Mouse (Mus musculus) frontal cortex, postnatal 10 days (tissue): ENCODE results near the gene Ctcfl.

ENCODE experiments used
- DNase-seq, 2 experiments: peaks; one replicate each; pipeline ENCODE4 v3.0.0; 2022; ENCODE audit warnings: low spot score in 2 of 2, mixed read lengths in 1 of 2

Ctcfl gene

DNA sequence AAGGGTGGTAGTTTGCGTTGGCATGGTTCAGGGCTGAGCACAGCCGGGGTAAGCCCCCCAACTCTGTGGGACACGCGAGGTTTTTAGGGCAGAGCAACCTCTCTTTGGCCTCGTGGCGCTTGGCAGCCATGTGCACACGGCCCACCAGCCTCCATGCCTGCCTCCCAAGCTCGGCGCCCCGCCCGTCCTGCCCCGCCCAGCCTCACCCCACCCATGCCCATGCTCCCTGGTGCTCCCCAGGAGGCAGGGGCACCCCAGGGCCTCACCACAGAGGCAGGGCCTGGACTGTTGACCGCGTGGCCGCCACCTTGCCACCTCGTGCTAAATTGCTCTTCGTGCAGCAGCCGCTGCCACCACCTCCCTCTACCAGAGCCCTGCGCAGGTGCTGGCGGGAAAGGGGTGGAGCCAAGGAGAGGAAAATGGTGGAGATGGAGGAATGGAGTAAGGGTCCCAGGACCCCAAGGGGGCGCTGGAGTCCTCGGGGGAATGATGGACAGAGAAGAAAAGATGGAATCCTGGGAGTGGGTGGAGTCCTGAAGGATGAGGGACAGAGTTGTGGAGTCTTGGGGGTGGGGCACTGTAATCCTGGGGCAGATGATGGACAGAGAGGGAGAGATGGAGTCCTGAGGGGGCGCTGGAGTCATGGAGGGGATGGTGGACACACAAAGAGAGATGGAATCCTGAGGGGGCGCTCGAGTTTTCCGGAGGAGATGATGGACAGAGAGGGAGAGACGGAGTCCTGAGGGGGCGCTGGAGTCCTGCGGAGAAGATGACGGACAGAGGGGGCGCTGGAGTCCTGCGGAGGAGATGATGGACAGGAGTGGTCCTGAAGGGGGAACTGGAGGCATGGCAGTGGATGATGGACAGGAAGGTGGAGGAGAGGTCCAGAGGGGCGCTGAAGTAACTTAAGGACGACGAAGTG lies at the start of gene Ctcfl:
Ctcfl (minus strand) TSS at position 503 of the 922 bp plus-strand sequence.
- DNase-seq: no peak

DNA sequence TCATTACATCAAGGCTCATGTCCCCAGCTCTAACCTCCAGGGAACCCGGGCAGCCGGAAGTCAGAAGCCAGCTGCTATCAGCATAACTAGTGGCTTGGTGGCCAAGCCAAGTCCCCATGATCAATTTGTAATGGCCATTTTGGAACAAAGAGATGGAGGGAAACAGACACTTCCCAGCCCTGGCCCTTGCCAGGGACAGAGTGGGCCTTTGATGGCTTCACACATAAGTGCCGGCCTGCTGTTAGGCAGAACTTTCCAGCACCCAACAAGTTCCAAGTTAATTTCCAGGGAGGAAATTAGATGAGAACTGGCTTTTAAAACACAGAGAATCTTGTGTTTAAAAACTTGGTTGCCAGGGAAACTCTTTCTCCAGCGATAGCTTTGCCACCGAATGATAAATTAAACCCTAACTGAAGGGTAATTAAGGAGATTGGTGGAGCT lies 49.1 kb upstream of the Ctcfl start:
- DNase-seq: no peak

DNA sequence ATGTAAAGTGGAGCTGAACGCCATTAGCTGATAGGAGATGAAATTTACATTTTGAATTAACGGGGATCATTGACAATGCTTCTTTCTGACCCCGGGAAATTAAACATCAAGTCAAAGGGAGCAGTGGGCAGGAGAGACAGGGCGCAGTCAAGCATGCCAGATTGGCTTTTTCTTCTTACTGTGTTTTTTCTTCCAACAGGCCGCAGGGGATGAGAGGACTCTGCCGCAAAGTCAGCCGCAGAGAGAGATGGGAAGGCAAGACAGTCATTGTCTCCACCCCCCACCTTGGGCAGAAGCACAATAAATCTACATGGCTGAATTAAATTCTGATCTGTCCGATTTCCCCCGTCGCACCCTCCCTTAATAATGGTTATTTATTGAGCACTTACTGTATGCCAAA lies 46.0 kb upstream of the Ctcfl start:
- no peak for DNase-seq

DNA sequence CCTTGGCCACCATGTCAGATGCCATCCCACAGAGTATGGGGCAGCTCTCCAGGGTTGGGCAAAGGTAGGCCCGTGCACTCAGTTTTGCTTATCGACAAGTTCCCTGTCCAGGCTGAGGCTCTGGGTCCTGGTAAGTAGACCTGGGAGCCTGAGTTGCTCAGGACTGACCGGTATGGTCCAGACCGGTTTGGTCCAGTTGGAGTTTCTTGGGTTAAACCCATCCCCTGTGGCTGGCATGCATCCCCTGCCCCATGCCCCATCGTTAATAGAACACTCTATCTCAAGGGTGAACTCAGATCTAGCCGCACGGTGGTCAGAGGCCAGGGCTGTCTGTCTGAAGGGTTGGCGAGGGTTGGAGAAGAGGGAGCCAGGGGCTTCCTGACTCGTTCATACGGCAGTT lies 45.6 kb upstream of the Ctcfl start:
- DNase-seq: no peak

DNA sequence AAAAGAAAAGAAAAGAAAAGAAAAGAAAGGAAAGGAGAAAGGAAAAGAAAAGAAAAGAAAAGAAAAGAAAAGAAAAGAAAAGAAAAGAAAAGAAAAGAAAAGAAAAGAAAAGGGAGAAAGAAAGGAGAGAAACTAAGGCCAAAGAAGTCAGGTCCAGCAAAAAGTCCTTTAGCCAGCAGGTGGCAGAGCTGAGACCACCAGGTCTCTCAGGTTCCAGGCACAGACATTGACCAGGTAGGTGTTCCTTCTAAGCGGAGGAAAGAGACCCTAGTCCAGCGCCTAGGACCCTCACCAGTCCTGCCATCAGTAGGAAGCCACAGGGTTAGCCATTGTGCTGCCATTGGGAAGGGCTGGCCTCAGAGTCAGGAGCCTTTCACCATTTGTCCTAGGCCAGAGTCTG lies 45.0 kb upstream of the Ctcfl start:
- DNase-seq: no peak

DNA sequence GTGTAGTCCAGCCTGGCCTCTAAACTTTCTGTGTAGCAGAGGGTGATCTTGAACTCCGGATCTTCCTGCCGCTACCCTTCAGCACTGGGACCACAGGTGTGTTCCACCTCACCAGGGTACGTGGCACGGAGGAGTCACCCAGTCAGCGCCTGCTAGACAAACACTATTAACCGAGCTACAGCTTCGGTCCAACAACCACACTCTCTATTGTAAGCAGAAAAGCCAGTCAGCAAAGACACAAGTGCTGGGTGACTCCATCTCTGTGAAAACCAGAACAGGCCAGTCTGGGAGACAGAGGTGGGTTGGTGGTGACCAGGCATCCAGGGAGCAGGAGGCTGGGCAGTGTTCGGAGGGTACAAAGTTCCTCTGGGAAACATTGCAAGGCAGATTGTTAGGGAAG lies 44.1 kb upstream of the Ctcfl start:
- DNase-seq: no peak

DNA sequence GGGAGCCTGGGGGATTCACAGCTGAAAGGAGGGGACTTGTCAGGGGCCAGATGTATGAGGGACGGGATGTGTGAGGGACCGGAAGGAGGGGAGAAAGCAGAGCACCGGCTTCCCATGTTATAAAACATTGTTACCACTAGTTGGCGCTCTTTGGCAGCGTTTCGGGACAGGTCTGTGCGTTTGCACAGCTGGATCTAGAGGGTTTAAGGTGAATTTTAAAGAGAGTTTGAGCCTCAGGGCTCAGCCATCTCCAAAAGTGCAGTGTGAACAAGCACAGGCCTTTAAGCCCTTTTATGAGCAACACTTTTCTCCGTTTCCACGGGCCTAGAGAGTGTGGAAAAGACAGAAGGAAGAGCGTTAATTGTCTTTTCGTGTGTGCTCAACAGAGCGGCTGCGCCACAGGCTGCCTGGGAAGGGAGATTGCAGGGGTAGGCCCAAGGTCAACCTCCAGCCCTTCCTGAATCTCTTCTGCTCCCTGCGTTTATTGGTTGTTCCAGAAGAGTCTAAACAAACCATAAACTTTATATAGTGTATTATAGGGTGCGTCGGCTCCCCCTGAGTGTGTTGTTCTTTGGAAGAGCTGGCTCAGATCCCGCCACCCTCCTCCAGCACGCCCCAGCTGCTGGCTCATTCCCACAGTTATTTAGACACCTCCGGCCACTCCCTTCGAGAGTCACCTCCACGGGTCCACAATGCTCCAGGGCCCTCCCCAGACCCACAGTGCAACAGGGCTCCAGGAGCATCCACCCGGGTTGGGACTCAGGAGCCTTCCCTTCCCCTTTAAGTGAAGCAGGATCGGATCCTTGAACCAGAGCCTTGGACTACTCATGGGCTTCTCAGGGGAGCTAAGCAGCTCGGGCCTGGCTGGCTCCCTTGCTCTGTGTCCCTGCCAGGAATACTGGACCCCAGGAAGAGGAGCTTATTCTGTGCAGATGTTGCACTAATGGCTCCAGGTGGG lies 40.3 kb upstream of the Ctcfl start:
- peak in 1 of 2 experiments; percentile 37 for DNase-seq

DNA sequence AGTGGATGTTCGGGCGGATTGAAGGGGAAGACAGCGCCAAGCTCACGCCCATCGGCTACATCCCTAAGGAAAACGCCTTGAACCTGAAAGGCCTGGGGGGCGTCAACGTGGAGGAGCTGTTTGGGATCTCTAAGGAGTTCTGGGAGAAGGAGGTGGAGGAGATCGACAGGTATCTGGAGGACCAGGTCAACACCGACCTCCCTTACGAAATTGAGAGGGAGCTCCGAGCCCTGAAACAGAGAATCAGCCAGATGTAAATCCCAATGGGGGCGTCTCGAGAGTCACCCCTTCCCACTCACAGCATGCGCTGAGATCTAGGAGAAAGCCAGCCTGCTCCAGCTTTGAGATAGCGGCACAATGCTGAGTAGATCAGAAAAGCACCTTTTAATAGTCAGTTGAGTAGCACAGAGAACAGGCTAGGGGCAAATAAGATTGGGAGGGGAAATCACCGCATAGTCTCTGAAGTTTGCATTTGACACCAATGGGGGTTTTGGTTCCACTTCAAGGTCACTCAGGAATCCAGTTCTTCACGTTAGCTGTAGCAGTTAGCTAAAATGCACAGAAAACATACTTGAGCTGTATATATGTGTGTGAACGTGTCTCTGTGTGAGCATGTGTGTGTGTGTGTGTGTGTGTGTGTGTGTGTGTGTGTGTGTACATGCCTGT lies 39.2 kb upstream of the Ctcfl start:
- no peak for DNase-seq

DNA sequence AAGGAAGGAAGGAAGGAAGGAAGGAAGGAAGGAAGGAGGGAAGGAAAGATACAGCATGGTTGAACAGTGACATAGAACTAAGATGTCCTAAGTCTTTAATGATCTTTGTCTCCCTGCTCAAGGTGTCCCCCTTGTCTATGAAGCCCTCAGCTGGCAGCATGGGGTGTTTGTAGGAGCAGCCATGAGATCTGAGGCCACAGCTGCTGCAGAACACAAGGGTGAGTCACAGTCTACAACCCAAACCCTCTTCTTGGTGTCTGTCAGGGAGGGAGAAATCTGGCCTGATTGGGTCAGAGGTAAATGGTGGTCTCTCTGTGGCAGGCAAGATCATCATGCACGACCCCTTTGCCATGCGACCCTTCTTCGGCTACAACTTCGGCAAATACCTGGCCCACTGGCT lies 38.5 kb upstream of the Ctcfl start:
- DNase-seq: no peak

DNA sequence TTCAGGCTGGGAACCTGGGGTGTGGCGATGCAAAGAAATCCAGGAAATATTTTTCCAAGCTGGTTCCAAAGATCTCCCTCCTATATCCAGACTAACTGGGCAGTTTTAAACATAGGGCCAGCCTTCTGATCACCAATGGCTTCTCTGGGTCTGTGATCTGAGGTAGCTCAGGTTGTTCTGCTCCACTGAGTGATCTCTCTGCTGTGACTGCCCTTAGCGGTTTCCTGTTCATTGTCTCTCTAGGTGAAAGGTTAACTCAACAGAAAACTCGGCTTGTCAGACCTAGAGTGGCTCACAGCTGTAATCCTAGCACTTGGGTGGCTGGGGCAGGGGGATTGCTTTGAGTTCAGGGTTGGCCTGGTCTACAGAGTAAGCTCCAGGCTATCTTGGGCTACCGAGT lies 38.1 kb upstream of the Ctcfl start:
- DNase-seq: no peak

DNA sequence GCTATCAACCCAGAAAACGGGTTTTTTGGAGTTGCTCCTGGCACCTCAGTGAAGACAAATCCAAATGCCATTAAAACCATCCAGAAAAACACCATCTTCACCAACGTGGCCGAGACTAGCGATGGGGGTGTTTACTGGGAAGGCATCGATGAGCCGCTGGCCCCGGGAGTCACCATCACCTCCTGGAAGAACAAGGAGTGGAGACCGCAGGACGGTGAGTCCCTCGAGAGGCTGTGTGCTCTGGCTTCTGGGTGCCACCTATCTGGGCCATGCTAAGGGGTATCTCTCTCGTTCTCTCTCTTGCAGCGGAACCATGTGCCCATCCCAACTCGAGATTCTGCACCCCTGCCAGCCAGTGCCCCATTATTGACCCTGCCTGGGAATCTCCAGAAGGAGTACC lies 37.6 kb upstream of the Ctcfl start:
- DNase-seq: no peak

DNA sequence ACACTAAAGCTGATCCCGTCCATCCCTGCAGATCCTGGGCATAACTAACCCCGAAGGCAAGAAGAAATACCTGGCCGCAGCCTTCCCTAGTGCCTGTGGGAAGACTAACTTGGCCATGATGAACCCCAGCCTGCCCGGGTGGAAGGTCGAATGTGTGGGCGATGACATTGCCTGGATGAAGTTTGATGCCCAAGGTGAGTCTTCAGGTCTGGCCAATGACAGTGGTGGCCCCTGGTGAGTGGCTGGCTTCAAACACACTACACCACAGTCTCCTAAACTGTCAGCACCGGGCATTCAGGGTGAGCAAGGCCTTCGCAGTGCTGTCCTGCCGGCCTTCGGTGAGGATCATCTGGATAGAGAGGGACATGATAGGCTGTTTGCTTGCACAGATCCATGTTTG lies 36.6 kb upstream of the Ctcfl start:
- no peak for DNase-seq

DNA sequence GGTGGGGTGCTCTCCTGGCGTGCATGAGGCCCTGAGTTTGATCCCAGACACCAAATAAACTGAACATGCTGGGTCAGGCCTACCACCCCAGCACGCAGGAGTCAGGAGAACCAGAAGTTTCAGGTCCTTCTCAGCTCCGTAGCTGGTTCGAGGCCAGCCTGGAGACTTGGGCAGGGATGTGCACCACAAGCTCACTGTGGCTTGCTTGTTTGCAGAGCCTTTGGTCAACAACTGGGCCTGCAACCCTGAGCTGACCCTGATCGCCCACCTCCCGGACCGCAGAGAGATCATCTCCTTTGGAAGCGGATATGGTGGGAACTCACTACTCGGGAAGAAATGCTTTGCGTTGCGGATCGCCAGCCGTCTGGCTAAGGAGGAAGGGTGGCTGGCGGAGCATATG lies 35.6 kb upstream of the Ctcfl start:
- no peak for DNase-seq

DNA sequence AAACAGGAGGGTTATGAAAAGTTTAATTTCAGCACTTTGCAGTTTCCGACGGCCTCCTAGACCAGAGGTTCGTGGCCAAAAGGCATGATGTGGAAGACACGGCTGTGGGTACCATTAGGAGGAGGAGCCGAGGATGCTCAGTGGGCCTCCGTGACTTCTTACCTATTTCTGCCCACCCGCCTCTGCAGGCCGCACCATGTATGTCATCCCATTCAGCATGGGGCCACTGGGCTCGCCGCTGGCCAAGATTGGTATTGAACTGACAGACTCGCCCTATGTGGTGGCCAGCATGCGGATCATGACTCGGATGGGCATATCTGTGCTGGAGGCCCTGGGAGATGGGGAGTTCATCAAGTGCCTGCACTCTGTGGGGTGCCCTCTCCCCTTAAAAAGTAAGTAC lies 35.2 kb upstream of the Ctcfl start:
- no peak for DNase-seq

DNA sequence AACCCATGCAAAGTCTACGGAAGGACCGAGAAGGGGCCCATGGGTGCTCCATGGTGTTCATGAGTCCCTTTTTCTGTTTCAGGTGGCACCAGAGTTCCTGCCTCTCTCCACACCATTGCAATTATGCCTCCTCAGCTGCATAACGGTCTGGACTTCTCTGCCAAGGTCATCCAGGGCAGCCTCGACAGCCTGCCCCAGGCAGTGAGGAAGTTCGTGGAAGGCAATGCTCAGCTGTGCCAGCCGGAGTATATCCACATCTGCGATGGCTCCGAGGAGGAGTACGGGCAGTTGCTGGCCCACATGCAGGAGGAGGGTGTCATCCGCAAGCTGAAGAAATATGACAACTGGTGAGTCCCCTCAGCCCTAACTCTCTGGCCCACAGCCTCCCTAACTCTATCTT lies 33.9 kb upstream of the Ctcfl start:
- no peak for DNase-seq

DNA sequence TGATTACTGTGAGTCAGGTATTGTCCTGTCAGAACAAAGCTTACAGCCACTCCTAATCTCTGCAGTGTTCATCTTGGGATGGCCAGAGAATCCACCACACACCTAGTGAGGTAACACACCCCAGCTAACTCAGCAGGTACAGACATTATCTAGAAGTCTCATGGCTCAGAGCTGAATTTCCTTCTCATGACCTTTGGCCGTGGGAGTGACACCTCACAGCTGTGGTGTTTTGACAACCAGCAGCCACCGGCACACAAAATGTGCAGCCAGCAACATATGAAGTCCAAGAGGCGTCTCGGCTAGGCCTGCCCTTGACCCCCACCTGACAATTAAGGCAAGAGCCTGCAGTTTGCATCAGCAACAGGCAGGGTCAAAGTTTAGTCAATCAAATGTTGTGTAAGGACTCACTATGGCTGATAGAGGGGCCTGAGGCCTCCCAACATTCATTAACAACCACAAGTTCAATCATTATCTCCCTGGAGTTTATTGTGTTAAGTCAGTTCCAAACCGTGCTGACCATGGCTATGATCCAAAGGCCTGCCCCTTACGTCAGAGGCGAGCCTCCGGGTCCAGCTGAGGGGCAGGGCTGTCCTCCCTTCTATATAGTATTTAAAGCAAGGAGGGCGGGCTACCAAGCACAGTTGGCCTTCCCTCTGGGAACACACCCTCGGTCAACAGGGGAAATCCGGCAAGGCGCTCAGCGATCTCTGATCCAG lies 33.3 kb upstream of the Ctcfl start, which contains the start of gene Pck1:
Pck1 (plus strand) TSS at position 613 of the 716 bp plus-strand sequence.
- no peak for DNase-seq

DNA sequence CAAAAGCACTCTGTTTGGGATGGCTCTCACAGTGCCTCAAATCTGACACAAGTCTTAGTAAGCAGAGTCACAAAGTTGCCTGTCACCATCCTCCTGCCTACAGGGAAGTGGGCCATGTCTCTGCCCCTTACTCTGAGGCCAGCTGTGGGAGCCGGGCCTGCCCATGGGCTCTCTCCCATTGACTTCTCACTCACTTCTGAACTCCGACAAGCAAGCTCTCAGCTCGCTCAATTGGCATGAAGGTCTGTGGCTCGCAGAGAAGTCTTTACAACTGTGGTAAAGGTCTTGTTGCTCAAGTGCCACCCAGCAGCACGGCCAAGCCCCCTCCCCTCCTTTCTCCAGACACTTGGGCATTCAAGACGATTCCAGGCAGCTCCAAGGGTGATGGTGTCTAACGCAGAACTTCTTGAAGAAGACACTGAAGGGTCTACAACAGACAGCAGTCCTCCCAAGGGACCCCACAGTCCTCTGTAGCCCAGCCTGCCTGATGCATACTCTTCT lies 32.5 kb upstream of the Ctcfl start:
- DNase-seq: no peak

DNA sequence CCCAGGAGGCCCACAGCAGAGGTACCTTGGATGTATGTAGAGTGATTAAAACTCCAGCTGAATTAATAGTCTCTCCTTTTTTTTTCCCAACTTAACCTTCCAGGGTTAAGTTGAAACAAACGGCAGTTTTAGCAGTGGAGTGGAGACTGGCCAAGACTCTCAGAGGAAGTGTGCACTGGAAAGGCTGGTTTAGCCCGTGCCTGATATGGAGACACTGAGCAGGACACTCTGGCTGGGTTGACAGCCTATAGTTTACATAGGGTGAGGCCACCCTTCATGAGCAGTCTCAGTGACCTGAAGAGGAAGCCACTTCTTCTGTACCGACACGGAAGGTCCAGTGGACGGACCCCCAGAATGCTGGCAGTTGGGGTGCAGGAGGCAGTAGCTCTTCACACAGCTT lies 32.0 kb upstream of the Ctcfl start:
- no peak for DNase-seq

DNA sequence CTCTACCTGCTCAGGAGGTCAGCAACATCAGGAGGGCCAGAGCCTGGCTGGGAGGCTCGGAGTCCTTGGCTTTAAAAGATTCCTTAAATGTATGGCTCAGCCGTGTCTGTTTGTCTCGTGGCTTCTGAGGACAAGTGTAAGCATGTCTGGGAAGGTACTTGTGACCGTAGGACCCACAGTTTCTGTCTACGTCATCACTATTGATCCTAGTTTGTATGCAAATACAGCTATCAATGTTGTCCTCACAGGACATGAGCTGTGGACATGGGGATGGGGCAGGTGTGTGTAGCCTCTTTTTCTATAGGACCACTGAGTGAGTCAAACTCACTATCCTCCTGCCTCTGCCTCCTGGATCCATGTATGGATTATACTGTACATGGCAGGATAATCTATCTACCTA lies 28.7 kb upstream of the Ctcfl start:
- DNase-seq: no peak

DNA sequence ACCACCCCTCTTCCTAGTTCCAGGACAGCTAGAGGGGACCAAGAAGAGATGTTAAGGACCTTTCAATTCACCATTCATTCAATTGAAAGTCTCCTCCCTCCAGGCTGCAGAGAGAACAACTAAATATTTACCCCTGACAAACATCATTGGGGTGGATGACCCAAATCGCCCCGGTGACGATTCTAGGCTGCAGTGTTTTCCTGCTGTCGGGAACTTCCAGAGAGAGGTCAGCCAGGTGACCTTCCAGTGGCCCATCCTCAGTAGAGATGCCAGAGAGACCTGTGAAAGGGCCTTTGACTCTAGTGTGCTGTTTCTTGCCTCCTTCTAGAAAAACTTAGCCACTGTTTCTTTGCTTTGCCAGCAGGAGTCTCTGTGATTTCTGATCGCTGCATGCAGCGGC lies 27.4 kb upstream of the Ctcfl start:
- DNase-seq: no peak

DNA sequence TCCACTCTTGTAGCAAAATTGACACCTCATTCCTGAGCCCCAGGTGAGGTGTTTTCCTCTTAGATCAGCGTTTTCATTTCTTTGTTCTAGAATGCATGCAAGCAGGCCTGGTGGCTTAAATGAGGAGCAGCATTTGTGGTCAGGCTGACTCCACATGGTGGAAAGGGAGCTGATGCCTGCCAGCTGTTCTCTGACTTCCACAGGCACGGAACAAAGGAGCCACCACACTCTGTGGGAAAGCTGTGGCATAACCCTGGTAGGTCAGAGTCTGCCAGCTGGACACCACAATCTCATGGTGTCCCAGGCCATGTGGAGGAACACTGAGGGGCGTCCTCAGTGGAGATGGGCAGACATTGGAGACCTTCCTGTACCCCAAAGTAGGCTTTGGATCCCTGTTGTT lies 26.5 kb upstream of the Ctcfl start:
- no peak for DNase-seq
